Mouse (Mus musculus): ENCODE measurements around the gene Bcl2l13.
"Not testable (repeated sequence)": the region's sequence is repeated elsewhere in the genome, so short reads cannot be mapped to it uniquely, and the experiment has no call there.

Bcl2l13 gene

DNA sequence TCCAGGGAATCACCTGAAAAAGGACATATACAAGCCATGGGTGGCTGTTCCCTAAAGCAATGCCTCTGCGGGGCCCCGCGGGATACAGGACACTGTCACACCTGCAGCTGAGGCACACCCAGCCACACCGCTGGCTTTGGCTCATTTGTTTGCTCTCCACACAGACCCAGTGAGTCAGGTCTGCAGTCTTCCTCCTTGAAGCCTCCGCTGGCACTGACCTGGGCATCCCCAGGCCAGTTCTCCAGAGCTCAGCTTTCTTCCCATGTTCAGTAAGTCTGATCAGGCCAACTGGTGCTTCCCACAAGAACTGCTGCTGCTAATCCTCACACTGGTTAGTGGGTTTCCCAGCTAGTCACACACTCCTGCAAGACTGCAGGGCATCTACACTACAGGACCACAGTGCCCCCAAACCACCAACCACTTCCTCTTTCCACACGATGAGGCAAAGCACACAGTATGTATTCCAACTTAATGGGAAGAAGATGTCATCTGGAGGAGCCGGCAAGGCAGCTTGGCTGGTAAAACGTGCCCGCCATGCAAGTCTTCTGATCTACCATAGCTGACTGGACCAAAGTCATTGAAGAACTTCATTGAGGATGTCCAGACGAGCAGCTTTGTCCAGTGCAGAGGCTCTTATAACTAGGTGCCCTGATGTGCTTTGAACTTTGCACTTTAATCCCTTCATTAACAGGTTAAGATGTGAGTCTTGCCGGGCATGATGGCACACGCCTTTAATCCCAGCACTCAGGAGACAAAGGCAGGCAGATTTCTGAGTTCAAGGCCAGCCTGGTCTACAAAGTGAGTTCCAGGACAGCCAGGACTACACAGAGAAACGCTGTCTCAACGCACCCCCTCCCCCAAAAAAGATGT lies 66.0 kb downstream of the Bcl2l13 start:
- DNase-seq (ENCODE audit: low spot score), result no peak

DNA sequence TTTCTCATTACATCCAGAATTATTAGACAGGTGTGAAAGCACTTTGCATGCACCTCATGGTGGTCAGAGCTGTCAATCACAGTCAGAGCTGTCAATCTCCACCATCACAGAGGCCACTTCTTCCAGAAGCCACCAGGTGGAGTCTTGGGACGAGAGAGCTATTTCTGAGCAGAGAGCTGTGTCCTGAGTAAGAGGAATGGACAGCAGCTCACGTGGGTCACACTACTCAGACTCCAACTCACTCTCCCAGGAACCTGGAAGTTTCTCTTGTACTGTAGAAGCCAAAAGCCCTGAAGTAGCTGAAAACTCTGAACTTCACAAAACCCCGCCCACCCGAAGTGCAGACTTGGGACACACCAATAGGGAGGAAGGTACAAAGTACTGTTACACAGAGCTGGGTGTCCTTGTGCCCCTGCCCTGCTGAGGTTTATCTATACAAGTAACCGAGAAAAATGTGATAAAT lies 67.5 kb downstream of the Bcl2l13 start:
- peak; percentile 20 for DNase-seq (ENCODE audit: low spot score)

GRCm38 (mm10) chr6:120903961-120904360 lies 67.9 kb downstream of the Bcl2l13 start:
- no peak for DNase-seq (ENCODE audit: low spot score)

DNA sequence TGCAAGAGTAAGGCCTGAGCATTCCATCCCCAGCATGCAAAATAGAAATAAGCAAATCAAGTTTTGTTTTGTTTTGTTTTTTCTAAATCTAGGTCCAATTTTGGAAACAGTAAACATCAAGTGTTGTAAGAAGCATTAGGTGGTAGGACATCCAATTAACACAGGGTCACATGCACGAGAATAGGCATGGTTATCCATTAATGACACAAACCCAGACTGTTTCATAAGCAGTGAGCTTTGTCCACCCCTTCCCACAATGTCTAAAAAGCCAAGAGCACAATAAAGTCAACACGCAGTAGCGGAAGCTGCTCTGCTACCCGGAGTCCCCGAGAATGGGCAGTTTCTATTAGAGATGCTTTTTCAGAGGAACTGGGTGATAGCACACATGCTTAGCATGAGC lies 69.1 kb downstream of the Bcl2l13 start:
- DNase-seq (ENCODE audit: low spot score), result no peak

- DNase-seq (ENCODE audit: low spot score), result no peak
Measured at GRCm38 (mm10) chr6:120906521-120906920, 70.5 kb downstream of the Bcl2l13 start.

DNA sequence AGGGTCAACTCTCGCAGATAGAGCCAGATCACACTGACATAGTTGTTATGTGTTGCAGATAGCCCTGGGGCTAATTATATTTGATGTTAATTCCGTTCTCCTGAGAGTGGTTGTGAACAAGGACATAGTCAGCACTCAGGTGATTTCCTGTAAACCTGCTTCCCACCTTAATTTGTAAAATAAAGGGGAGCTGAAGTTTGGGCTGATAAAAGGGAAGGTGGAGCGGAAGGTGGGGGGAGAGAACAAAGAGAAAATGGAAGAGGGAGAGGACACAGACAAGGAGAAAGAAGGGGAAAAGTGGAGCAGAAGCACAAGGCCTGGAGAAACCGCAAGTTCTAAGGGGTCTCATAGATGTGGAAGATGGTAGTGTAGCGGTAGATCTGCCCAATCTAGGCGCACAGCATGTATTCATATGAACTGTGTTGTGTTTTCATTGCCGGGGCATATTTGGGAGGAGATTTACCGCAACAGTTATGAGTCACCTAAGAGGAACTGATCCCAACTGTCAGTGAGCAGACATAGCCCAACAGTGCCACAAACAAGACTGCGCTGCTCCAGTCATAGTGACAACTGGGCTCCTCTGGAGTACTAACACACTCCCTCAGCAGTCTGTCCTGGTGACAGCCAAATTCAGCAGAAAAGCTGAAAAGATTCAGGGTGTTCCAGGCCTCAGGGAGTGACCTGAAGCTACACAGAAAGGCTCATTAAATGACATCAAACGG lies 72.0 kb downstream of the Bcl2l13 start:
- DNase-seq (ENCODE audit: low spot score), result not testable (repeated sequence)

DNA sequence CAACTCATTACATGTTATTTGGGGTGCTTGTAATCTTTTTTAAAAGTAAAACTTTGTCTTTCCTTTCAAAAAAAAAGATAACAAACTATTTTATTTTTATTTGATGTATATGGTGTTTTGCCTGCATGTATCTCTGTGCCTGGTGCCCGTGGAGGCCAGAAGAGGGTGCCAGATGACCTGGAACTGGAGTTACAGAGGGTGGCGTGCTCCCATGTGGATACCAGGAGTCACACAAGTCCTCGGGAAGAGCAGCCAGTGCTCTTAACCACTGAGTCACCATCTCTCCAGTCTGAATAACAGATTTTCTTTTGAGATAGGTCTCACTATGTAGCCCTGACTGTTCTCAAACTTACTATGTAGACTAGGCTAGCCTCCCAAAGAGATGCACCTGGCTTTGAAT lies 73.5 kb downstream of the Bcl2l13 start:
- DNase-seq (ENCODE audit: low spot score), result no peak

- DNase-seq (ENCODE audit: low spot score), result no peak
Measured at GRCm38 (mm10) chr6:120911213-120912007, 75.4 kb downstream of the Bcl2l13 start.

DNA sequence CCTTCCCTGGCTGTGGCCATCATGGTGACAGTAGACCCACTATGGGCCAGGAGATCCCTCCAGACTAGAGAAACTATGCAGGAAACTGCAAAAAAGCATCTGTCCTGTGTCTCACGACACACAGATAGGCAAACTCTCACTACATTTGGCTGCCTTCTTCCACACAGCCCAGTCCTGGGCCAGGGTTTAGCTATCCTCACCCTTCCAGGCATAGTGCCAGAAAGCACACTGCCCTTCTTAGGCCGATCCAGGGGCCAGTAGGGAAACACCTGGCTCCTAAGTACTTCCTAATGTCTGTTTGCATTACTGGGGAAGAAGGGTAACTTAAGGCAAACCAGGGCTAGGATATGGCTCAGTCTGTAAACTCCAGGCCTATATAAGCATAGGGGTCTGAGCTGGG lies 76.9 kb downstream of the Bcl2l13 start:
- peak; percentile 38 for DNase-seq (ENCODE audit: low spot score)

- no peak for DNase-seq (ENCODE audit: low spot score)
Measured at GRCm38 (mm10) chr6:120913783-120914182, 77.8 kb downstream of the Bcl2l13 start.

- peak; percentile 30 for DNase-seq (ENCODE audit: low spot score)
Measured at GRCm38 (mm10) chr6:120914533-120914910, 78.5 kb downstream of the Bcl2l13 start.

DNA sequence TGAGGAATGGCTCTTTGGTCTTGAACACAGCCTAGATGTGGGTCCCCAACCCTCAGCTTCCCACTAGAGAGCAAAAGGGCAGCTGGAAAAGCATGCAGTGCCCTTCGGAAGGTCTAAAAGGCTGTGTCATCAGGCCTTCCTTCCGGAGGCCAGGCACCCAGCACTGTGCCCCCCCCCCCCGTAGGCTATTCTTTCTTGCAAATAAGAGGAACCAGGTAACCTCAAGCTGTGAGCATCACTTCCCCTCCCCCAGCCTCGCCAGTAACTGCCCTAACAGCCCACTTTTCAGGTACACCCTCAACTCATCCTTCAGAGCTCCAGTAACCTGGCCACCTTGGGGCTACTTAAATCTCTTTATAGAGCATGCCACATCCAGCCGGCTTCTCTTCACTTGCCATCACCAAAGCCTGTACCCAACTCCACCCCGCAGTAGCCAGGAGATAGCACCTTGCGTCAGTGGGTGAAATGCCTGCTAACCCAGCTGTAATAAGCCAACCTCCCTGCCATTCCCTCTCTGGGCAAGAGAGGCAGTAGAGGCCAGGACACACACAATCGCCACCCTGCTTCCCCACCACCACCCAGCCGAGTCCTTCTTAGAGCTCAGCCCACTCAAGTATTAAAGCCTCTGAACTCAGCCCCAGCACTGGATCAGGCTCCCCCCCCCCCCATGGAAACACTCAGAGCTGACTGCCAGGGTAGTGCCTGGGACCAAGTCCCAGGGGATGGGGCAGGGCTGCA lies 79.1 kb downstream of the Bcl2l13 start:
- DNase-seq (ENCODE audit: low spot score), result peak; percentile 16

DNA sequence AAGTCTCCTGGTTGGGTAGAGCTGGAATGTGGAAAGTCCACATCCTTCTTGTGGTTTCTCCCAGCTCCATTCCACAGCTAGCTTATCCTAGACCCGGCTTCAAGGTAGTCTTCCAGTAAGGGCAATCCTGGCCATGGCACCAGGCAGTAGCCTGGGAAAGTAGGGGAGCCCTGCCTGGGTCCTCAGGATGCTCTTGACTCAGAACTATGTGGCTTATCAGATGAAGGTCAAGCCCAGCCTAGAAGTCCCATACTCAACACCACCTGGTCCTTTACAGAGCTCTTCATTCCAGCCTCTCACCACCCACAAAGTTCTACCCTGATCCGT lies 79.6 kb downstream of the Bcl2l13 start:
- no peak for DNase-seq (ENCODE audit: low spot score)

- DNase-seq (ENCODE audit: low spot score), result peak; percentile 80
Measured at GRCm38 (mm10) chr6:120916074-120916971, 80.3 kb downstream of the Bcl2l13 start, which contains the start of gene Bid. Gene Bid (minus strand): TSS chr6:120916853.

- DNase-seq (ENCODE audit: low spot score), result not testable (repeated sequence)
Measured at GRCm38 (mm10) chr6:120916972-120917881, 81.2 kb downstream of the Bcl2l13 start.

DNA sequence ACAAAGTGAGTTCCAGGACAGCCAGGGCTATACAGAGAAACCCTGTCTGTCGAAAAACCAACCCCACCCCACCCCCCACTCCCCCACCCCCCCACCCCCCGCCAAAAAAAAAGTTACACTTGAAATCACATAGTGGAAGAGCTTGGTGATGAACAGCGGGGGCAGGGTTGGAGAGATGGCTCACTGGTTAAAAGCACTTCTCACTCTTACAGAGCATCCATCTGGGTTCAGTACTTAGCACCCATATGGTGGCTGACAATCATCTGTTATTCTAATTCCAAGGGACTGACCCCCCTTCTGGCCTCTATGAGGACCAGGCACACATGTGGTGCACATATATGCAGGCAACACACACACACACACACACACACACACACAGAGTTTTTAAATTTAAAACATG lies 82.0 kb downstream of the Bcl2l13 start:
- DNase-seq (ENCODE audit: low spot score), result no peak

DNA sequence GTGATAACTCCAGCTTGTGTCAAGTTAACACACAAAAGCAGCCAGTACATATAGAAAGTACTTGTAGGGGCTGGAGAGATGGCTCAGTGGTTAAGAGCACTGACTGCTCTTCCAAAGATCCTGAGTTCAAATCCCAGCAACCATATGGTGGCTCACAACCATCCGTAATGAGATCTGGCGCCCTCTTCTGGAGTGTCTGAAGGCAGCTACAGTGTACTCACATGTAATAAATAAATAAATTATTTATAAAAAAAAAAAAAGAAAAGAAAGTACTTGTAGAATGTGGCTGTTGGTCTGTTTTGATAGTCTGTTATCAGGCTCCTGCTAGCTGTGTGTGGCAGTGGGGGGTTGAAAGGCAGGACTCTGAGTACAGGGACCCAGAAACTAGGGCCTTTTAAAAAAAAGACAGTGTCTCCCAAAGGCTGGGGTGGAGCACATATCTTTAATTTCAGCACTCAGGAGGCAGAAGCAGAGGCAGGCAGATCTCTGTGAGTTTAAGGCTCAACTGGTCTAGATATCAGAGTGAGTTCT lies 88.8 kb downstream of the Bcl2l13 start:
- not testable (repeated sequence) for DNase-seq (ENCODE audit: low spot score)

DNA sequence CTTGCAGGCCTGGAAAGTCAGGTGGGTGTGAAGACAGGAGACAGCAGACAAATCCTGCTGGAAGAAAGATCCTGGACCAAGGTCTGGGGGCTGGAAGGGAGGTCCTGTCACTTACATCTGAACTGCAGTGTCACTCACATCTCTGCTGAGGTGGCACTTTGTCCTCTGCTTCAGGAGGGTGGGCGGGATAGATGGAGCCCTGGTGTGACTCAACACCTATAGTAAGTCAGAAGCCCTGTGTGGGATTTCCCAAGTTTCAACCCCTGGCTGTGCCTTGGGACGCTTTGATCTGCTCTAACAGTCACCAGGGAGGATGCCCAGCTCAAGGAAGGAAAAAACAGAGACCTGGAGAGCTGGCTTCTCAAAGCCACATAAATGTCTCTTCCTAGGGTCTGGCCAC lies 90.9 kb downstream of the Bcl2l13 start:
- DNase-seq (ENCODE audit: low spot score), result peak; percentile 21

GRCm38 (mm10) chr6:120927765-120928164 lies 91.8 kb downstream of the Bcl2l13 start:
- peak; percentile 77 for DNase-seq (ENCODE audit: low spot score)
